Mouse (Mus musculus) layer of hippocampus, postnatal 10 days (tissue): ENCODE measurements around the gene Pias4. TPM values are rescaled to one million over a fixed set of nuclear protein-coding genes. Genes with fewer than 3 reads are reported as not detected.
"Not testable (repeated sequence)": the region's sequence is repeated elsewhere in the genome, so short reads cannot be mapped to it uniquely, and the experiment has no call there.

ENCODE experiments used
- DNase-seq, 2 experiments: peaks; one replicate each; pipeline ENCODE4 v3.0.0; 2021; ENCODE audit warnings: low spot score in 2 of 2
- long read RNA-seq: library from polyadenylated mRNA; stranded (forward); transcript quantifications from one replicate; pipeline ENCODE4 v2.0.0, GENCODE M21; 2023
- total RNA-seq, 2 experiments: library from RNA; stranded (reverse); gene quantifications; 2 replicates each; pipeline ENCODE4 v1.2.3; 2021

Pias4 gene
- total RNA-seq: 10 to 100 TPM; 26.7 to 29.7 TPM
- long read RNA-seq, transcript Pias4-201 (11 exons, 2,571 nt): major isoform, 22 of 32 reads
- long read RNA-seq, partial matches to known transcripts: 2 of 32 reads
- long read RNA-seq, other reads (novel, unspliced or antisense): 6 of 32 reads

DNA sequence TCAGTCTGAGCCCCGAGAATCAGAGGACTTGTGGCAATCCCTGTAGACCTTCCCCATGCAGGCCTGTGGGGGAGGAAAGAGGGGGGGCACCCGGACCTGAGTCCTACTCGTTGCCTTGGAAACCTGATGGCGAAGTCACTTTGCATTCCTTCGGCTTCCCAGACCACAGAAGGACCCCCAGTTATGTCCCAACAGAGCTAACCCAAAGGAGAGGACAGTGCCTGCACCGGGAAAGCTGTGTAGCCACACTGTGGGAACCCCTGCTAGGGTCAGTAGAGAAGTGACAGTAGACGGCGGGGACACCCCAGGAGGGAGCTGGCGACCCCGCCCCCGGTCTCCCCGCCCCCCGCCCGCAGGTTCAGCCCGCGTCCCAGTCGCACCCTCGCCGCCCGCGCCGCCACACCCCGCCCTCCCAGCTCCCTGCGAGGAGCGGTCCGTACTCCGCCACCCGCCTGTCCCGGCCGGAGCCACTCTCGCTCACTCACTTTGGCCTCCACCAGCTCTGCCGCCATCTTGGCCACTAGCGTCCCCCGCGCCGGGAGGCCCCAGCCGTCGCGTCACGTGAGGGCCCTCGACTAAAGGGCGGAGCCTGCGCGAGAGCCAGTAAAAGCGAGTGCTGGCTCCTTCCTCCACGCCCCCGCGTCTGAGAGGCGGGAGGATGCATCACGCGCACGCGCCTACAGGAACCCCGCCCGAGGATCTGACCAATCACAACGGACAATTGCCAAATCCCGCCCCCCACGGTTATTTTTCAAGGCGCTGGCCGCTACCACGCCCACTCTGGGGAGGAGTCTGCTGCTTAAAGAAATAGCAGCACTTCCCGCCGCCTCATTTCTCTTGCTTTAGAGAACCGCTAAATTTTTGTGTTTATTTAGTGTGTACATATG lies at the start of gene Pias4:
Gene Pias4, minus strand, starts transcription at position 724 of the 887 bp plus-strand sequence.
- DNase-seq: peak; percentile 100

DNA sequence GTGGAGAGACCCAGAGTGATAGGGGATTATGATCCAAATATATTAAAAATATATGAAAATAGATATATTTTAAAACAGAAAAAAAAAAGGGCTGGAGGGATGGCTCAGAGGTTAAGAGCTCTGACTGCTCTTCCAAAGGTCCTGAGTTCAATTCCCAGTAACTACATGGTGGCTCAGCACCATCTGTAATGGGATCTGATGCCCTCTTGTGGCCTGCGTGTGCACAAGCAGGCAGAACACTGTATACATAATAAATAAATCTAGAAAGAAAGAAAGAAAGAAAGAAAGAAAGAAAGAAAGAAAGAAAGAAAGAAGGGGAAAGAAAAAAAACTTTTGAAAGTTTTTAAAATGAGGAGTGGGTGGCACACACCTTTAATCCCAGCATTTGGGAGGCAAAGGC lies 49.5 kb upstream of the Pias4 start:
- DNase-seq: not testable (repeated sequence)

DNA sequence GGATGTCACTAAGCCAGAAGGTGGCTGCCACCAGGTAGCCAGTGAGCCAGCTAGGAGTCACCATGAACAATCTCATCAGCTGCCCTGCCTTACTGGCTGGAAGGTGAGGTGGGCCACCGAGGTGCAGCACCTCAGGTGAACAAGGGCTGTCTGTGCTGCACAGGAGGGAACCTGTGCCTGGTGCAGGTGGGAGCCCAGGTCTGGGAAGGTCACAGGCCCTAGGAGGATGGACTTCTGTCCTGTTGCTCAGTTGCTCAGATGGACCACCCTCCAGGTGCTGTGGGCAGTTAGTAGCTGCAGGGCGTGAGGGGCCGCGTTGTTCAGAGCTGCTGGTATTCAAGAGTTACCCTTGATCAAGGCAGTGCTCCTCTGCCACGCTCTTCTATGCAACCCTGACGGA lies 49.1 kb upstream of the Pias4 start:
- no peak for DNase-seq

DNA sequence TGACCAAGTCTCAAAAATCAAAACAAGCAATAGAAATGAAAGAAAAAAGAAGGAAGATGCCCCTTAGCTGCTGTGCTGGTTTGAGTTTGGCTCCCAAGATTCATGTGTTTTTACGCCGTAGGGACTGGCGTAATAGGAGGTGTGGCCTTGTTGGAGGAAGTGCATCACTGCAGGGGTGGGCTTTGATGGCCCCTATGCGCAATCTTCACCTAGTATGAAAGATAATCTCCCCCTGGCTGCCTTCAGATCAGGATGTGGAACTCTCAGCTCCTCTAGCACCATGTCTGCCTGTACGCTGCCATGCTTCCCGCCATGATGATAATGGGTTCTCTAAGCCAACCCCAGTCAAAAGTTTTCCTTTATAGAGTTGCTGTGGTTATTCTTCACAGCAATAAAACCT lies 48.5 kb upstream of the Pias4 start:
- DNase-seq: no peak

DNA sequence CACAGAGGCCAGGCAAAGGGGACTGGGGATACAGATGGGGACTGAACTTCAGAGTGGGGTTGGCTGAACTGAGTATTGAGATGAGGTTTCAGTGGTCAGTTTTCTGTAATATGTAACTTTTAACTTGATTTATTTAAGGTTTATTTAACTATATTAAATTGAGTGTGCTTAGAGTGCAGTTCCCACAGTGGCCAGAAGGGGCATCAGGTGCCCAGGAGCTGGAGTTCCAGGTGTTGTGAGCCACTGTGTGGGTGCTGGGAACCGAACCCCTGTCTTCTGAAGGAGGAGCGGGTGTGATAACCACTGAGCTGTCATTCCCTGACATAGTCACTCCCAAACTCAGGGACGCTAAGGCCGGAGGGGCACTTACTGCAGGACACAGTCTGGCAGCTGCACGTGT lies 42.4 kb upstream of the Pias4 start:
- DNase-seq: no peak

DNA sequence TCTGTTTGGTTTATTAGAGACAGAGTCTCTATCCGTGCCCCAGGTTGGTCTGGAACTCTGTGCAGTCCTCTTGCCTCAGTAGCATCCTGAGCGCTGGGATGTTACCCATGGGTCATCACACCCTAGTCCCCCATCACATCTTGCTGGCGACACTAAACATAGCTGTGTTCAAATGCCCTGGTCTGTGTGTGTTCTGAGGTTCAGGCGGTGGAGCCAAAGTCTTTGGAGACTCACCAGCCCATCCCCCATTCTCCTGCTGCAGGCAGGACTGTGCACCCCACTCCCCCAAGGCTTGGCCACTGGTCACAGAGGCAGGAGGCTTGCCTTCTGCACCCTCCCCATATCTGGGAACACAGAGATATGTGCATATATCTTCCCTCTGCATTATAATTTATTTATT lies 36.4 kb upstream of the Pias4 start:
- no peak for DNase-seq

DNA sequence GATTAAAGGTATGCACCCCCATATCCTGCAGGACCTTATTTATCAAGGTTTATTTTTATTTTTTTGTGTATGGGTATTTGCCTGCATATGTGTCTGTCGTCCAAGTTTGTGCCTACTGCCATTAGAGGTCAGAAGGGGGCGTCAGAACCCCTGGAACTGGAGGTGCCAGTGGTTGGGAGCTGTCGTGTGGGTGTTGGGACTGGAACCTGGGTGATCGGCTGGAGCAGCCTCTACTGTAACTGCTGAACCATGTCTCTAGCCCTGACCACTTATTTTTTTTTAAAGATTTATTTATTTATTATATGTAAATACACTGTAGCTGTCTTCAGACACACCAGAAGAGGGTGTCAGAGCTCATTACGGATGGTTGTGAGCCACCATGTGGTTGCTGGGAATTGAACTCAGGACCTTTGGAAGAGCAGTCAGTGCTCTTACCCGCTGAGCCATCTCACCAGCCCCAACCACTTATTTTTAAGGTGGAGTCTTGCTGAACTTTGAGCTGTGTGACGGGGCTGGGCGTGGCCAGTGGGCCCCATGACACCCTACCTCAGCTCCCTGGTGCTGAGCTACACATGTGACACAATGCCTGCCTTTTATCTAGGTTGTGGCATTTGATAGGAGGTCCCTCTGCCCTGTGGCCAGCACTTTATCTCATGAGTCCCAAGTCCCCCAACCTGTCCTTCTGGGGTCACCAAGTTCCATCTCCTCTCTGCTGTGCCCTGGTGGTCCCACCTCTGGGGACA lies 35.4 kb upstream of the Pias4 start:
- DNase-seq: no peak

DNA sequence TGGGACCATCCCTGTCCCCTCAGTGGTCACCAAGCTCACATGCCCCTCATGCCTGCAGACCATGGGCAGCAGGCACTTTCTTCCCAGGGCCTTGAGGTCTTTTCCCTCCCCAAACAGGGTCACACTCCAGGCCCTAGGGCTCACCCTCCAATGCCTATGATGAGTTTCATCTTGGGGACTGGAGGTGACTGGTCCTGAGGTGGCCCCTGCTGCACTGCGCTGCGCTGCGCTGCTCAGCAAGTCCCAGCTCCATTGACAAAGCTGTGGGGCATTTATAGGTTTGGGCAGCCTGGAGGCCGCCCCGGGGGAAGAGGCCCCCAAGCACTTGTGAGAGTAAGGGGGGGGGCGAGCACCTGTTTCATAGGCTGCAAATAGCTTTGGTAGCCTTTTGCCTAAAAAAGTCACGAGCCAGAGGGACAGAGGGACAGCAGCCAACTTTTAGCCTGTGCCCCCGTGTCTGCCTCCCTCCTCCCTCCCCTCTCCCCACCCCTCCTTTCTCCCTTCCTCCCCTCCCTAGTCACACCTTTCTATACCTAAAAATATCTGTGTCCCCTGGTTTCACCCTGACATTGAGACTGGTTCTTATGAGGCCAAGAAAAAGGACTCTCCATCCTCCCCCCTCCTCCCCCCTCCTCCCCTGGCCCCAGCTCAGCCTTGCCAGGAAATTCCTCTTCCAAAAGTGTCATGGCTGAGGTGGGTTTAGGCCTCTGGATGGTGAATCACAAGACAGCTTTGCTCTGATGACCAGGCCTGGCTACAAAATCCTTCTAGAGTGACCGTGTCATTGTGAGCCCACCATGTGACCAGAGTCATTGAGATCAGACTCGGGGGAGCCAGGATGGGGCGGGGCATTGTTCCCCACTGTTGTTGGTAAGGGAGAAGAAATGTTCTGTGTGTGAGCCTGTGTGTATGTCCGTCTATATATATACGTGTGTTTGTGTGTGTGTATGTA lies 34.4 kb upstream of the Pias4 start, which contains the start of gene Nmrk2:
Gene Nmrk2, minus strand, starts transcription at position 245 of the 952 bp plus-strand sequence.
- no peak for DNase-seq

DNA sequence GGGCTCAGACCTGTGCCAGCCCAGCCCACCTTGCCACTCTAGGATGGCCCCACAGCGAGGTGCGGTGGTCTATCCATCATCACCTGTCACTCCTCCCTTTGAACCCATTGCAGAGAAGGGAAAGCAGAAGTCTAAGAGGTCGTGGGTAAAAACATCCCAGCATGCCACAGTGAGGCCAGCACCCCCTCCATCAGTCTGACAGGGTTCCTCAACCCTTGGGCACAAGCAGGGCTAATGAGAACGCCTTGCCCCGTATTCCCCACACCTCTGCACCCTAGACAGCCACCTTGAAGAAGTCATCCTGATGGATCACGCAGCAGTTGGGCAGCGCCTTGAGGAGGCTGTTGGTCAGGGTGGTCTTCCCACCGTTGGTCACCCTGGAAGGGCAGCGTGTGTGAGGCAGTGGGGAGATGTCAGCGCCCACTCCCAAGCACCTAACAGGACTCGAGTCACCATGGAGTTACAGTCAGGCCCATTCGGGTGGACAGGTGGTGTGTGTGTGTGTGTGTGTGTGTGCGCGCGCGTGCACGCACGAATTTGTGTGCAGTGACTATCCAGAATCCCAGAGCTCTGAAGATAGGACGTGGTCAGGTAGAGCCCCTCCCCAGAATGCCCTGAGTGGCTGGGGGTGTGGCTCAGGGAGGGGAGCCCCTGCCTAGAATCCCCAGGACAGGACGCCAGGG lies 33.0 kb upstream of the Pias4 start:
- DNase-seq: no peak

DNA sequence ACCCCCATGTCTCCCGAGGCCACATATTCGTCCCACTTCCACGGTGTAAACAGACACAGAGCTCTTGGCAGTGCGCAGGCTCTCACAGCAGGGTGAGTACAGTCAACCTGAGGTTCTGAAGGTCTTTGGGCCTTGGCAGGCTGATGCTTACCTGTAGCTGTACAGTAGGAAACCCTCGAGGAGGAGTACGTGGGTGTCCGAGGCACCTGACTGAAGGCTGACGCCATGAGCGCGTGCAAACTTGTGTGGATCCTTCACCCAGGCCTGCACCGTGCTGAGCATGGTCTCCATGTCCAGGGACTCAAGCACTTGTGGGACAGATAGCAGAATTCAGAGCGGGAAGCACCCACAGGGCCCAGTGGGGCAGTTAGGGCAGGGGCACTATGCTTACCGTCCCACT lies 32.4 kb upstream of the Pias4 start:
- DNase-seq: no peak

DNA sequence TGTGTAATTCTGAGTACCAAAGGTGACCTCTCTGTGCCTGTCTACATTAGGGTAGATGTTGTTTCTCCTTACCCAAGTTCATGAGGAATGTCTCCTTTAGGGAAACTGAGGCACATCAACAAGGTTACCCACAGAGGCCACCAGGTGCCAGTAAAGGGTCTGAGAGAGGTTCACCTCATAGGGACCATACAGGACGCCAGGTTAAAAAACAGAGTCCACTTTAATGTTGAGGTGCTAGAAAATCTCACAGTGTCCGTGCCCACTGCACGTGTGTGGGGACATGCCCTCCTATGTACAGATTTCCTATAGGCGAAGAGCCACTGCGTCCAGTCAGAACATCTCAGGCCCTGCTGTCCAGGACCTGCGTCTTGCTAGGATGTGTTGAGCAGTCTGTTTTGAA lies 31.3 kb upstream of the Pias4 start:
- DNase-seq: no peak

DNA sequence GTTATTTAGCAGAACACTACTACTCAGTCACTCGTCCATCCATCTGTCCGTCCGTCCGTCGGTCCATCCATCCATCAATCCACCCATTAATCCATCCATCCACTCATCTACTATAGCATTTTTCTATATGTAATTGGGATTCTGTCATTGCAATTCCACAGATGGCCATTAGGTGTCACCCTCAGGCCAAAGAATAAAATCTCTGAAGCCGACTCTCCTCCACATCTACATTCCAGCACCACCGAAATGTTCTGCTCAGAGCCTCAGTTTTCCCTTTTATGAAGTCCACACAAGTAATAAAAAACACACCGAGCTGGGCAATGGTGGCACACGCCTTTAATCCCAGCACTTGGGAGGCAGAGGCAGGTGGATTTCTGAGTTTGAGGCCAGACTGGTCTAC lies 30.5 kb upstream of the Pias4 start:
- peak; percentile 68 to 71 for DNase-seq

DNA sequence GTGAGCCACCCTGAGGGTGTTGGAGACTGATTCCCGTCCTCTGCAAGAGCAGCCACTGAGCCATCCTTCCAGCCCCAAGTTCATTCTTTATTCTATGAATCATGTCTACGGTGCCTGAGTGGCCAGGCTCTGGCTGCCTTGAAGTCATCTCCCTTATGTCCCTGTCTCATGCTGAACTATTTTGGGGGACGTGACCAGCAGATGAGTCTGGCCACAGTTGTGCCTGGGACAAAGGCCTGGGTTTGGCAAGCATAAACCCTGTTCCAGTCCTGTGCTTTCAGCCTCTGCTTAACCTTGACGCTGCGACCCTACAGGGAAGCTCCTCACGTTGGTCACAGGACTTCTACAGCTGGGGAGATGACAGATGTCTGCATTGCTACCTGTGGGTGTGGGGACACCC lies 29.6 kb upstream of the Pias4 start:
- DNase-seq: no peak

DNA sequence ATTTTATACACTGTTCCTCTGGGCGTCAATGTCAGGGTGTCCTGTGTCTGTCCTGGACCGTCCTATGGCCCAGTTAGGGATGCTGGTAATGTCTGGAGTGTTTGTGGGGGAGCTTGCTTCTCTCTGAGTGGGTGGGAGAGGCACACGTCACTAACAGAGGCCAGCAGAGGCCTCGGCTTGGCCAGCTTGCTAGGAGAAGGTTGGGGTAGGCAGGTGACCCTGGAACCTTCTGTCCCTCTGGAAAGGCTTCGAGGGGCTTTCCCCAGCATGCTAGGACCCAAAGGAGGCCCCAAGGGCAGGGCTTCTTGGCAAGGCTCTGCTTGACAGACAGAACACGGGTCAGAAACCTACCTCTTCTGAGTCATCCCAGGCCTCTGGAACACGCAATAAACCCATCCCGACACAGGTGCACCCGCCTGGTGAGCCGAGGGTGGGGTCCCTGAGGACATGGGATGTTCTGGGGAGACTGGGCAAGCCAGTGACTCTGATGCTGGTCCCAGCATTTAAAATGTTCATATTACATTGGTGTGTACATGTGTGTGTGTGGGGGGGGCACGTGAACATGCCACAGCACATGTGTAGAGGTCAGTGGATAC lies 28.8 kb upstream of the Pias4 start:
- peak in 1 of 2 experiments; percentile 3 for DNase-seq

DNA sequence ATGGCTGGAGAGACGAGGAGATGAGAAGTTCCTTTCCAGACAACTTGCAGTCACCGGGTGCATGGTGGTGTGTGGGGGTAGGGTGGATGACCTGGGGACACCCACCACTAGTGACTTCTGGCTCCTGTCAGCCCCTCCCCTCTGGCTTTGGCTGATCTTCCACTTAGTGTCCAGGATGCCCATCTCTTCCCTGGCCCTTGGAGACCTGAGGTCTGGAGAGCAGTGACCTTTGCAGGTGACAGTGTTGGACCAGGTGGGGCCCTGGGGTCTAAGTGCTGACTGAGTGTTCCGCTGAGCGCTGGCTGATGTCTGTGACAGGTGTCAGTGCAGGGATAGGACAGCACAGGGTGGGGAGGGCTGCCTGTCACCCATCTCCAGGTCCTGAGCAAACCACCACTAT lies 27.6 kb upstream of the Pias4 start:
- DNase-seq: no peak

DNA sequence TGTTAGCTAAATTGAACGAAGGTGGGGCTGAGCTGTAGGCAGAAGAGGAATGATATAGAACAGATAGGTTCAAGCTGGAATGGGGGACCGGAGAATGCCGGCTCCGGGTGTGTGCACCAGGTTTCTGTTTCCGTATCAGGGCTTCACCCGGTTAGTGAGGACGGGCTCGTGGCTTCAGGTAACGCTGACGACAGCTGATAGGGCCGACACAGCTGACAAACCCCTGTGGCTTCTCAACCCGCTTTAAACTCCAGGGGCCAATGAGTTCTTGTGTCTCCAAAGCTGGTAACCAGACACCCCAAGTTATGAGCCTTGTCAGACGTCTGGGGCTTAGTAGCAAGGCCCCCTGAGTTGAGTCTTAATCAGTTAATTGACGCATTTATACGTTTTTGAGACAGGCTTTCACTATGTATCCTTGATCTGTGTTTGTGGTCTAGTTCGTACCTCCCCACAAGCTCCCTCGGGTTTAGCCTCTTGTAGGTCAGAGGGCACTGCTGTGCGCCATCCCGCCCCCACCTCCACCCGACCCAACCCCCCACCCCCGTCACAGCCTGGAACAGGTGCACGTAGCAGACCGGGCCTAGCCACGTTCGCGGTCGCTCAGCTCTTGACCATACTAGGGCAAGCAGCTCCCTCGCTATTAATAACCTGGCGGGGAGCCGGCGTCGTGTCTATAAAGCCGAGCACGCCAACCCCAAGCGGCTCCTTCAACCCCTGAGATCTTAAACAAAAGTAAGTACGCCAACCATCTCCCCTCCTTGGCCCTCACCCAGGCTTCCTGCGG lies 26.5 kb upstream of the Pias4 start:
- no peak for DNase-seq

DNA sequence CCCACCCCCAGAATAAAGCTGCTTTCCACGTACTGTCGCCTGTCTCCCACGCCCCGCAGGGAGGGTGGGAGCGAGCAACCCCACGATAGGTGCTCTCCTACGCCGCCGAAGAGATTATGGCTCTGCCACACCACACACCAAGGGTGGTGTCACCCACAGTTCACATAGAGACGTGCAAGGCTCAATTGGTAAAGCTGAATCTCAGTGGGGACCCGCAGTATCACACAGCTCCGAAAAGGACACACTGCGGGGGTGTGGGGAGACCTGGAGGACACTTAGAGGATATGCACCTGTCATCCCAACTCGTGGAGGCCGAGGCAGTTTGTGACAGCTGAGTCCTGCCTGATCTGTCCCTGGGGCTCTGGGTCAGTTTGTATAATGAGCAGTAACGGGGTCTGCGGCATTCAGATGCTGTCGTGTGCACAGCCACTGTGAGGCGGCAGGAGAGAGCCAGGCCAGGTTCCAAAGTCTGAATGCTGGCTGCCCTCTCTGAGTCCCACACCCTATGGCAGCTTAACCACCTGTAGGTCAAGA lies 25.3 kb upstream of the Pias4 start:
- DNase-seq: peak in 1 of 2 experiments; percentile 50

DNA sequence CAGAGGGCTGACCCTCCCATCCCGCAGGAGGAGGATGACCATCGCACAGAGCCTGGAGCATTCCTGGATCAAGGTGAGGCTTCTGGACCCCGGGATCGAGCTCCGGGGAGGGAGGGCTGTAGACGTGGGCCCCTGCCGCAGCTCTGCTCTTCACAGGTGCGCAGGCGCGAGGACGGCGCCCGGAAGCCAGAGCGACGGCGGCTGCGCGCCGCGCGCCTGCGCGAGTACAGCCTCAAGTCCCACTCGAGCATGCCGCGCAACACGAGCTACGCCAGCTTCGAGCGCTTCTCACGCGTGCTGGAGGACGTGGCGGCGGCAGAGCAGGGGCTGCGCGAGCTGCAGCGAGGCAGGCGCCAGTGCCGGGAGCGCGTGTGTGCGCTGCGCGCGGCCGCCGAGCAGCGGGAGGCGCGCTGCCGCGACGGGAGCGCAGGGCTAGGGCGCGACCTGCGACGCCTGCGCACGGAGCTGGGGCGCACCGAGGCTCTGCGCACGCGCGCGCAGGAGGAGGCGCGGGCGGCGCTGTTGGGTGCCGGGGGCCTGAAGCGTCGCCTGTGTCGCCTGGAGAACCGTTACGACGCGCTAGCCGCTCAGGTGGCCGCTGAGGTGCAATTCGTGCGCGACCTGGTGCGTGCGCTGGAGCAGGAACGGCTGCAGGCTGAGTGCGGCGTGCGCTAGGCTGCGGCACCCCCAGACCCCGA lies 24.7 kb upstream of the Pias4 start:
- DNase-seq: peak; percentile 80 to 90
